Mouse (Mus musculus): Measurements from ENCODE around the gene Sync.

- no peak for TF ChIP-seq CTCF (IDR thresholded peaks at IDR 0.05)
- no peak for TF ChIP-seq POLR2A (IDR thresholded peaks at IDR 0.05; ENCODE audit: insufficient read depth, low read depth, low read length)
- no peak for TF ChIP-seq EP300 (IDR thresholded peaks at IDR 0.05; ENCODE audit: insufficient read depth, low read depth, low read length)
These were observed 2.7 kb upstream of the Sync start for GRCm38 (mm10) chr4:129284685-129285084.

Measured in heart, adult 2 months (tissue).